Mouse (Mus musculus) heart, embryonic 10.5 days (tissue): ENCODE measurements at regions not wholly inside any gene's neighbourhood (a gene's known extent, or its start where the extent isn't known, plus 50 kb on each side); places are given as distances from the start of the nearest gene placed in this dataset.

Source experiments
- DNase-seq: peaks from one replicate; pipeline ENCODE4 v3.0.0-alpha.2; 2017; ENCODE audit warnings: low spot score
- H3K27ac ChIP-seq: fragments of 300-500 bp; sonication (generic); 2 replicates; pipeline ENCODE4 v1.5.1; 2016; ENCODE audit warnings: mild to moderate bottlenecking
- H3K27me3 ChIP-seq: fragments of 300-500 bp; sonication (generic); 2 replicates; pipeline ENCODE4 v1.6.1; 2016; ENCODE audit warnings: mild to moderate bottlenecking; ENCODE audit not compliant: poor library complexity, insufficient read depth, severe bottlenecking
- H3K36me3 ChIP-seq: fragments of 300-500 bp; sonication (generic); 2 replicates; pipeline ENCODE4 v1.6.1; 2016; ENCODE audit warnings: mild to moderate bottlenecking, moderate library complexity
- H3K4me1 ChIP-seq: fragments of 300-500 bp; sonication (generic); 2 replicates; pipeline ENCODE4 v1.6.1; 2016; ENCODE audit warnings: mild to moderate bottlenecking
- H3K4me3 ChIP-seq: fragments of 300-500 bp; sonication (generic); 2 replicates; pipeline ENCODE4 v1.5.1; 2016; ENCODE audit warnings: mild to moderate bottlenecking, moderate library complexity
- H3K9me3 ChIP-seq: fragments of 300-500 bp; sonication (generic); 2 replicates; pipeline ENCODE4 v1.6.1; 2016; ENCODE audit warnings: mild to moderate bottlenecking, moderate library complexity
- WGBS: fragments of 180-500 bp; shearing (Covaris S2); methylation state at CpG from one replicate; pipeline ENCODE4 v1.1.7; 2016; 5-methylcytosine and 5-hydroxymethylcytosine counted together

GRCm38 (mm10) chr8:115778433-115778832 is 70.8 kb upstream of the Maf start:
- Histone ChIP-seq H3K4me1 (no peaks in the 10 kb centered on the region), H3K27ac (no peak overlapping the region), H3K9me3 (no peaks in the 10 kb centered on the region), H3K4me3 (no peak overlapping the region), H3K27me3 (no peaks in the 10 kb centered on the region), H3K36me3 (no peaks in the 10 kb centered on the region)
- no peak for DNase-seq
- 84% methylated on average over 1 of the region's 1 CpGs for WGBS

- Histone ChIP-seq H3K4me3 (no peak overlapping the region), H3K27me3 (no peaks in the 10 kb centered on the region), H3K27ac (0 out of 2 replicates have a peak overlapping the region, but pooled peaks have one; percentile 19), H3K9me3 (no peaks in the 10 kb centered on the region), H3K36me3 (no peaks in the 10 kb centered on the region), H3K4me1 (peaks cover 19% of the 10 kb centered on the region)
- DNase-seq = no peak
- WGBS = 72% methylated on average over 7 of the region's 7 CpGs
Measured at GRCm38 (mm10) chr8:115771060-115771459, 63.5 kb upstream of the Maf start.

- Histone ChIP-seq H3K27ac (no peak overlapping the region), H3K27me3 (no peaks in the 10 kb centered on the region), H3K4me3 (no peak overlapping the region), H3K4me1 (peaks cover 21% of the 10 kb centered on the region), H3K36me3 (no peaks in the 10 kb centered on the region), H3K9me3 (no peaks in the 10 kb centered on the region)
- DNase-seq = no peak
- 80% methylated on average over 4 of the region's 4 CpGs for whole genome bisulfite sequencing
Measured at GRCm38 (mm10) chr8:115768631-115769030, 61.0 kb upstream of the Maf start.

- H3K9me3 ChIP-seq = no peaks in the 10 kb centered on the region
- H3K27ac ChIP-seq = peak overlapping the region; percentile 37; the same call in 1 of the 2 replicates
- peak overlapping the region; percentile 31; the same call in 1 of the 2 replicates for H3K4me3 ChIP-seq
- peaks cover 13% of the 10 kb centered on the region for H3K4me1 ChIP-seq
- 13% methylated on average over 9 of the region's 9 CpGs for WGBS
- DNase-seq = no peak
- no peaks in the 10 kb centered on the region for H3K27me3 ChIP-seq
- H3K36me3 ChIP-seq = no peaks in the 10 kb centered on the region
Measured at GRCm38 (mm10) chr8:115766218-115766898, 58.8 kb upstream of the Maf start.

GRCm38 (mm10) chr8:115764551-115764950 is 57.0 kb upstream of the Maf start:
- Histone ChIP-seq H3K27ac (no peak overlapping the region), H3K27me3 (peaks cover 3% of the 10 kb centered on the region; the same call in 1 of the 2 replicates), H3K4me1 (peaks cover 11% of the 10 kb centered on the region), H3K4me3 (no peak overlapping the region), H3K9me3 (no peaks in the 10 kb centered on the region), H3K36me3 (no peaks in the 10 kb centered on the region)
- WGBS = 84% methylated on average over 4 of the region's 4 CpGs
- no peak for DNase-seq

- H3K4me3 ChIP-seq = no peak overlapping the region
- 88% methylated on average over 1 of the region's 1 CpGs for WGBS
- no peaks in the 10 kb centered on the region for H3K9me3 ChIP-seq
- no peak overlapping the region for H3K27ac ChIP-seq
- H3K4me1 ChIP-seq = peaks cover 6% of the 10 kb centered on the region; the same call in 1 of the 2 replicates
- no peaks in the 10 kb centered on the region for H3K36me3 ChIP-seq
- no peak for DNase-seq
- H3K27me3 ChIP-seq = peaks cover 3% of the 10 kb centered on the region; the same call in 1 of the 2 replicates
Measured at GRCm38 (mm10) chr8:115758011-115758410, 50.4 kb upstream of the Maf start.
